Mouse (Mus musculus) heart, embryonic 15.5 days (tissue): ENCODE measurements around the gene 1700011M02Rik. TPM values are rescaled to one million over a fixed set of nuclear protein-coding genes. Genes with fewer than 3 reads are reported as not detected.

ENCODE experiments used
- polyA plus RNA-seq: library from polyadenylated mRNA; unstranded; fragments of >200 nt; fragmentation: Nextera tagmentation; extraction: Ambion mirVana; gene quantifications from 2 replicates; pipeline ENCODE4 v1.2.1, GENCODE M21; 2015

Gene 1700011M02Rik
- polyA plus RNA-seq, 1 experiment from 2014 or later, result not detected

Other genes starting within 250 kb of the 1700011M02Rik start
- gene Gm3880, start 221.9 kb upstream of the 1700011M02Rik start, polyA plus RNA-seq, result not detected in 2 replicates
- not detected in 2 replicates for gene Gm9112, start 201.3 kb upstream of the 1700011M02Rik start, polyA plus RNA-seq
- gene Dmrtc1b, start 201.0 kb upstream of the 1700011M02Rik start, polyA plus RNA-seq, result not detected in 2 replicates
- gene Dmrtc1c1, start 105.9 kb upstream of the 1700011M02Rik start, polyA plus RNA-seq, result not detected in 2 replicates
- gene Dmrtc1c2, start 54.3 kb upstream of the 1700011M02Rik start, polyA plus RNA-seq, result not detected in 2 replicates
- gene 1700031F05Rik, start 40.9 kb upstream of the 1700011M02Rik start, polyA plus RNA-seq, result not detected in 2 replicates
- gene Dmrtc1a, start 218 bp upstream of the 1700011M02Rik start, polyA plus RNA-seq, result 0.33 and 0.66 TPM in 2 replicates
- gene 1700018G05Rik, start 19.5 kb downstream of the 1700011M02Rik start, polyA plus RNA-seq, result not detected in 2 replicates